Mouse (Mus musculus) MEL (cell line): ENCODE results near the gene Slc13a2. TPM values are rescaled to one million over a fixed set of nuclear protein-coding genes. Genes with fewer than 3 reads are reported as not detected.

Experiments
- DNase-seq: peaks from one replicate; pipeline ENCODE4 v3.0.0; 2011; ENCODE audit warnings: low read depth, low spot score
- H3K27ac ChIP-seq: 2 replicates; pipeline ENCODE4 v1.5.1; 2012; ENCODE audit warnings: low read depth, mild to moderate bottlenecking, control low read depth, low read length, moderate library complexity; ENCODE audit not compliant: control insufficient read depth
- H3K27me3 ChIP-seq, 2 experiments: fragments of 150-350 bp in 1 of 2; sonication (generic) in 1 of 2; 2 replicates each; pipeline ENCODE4 v1.6.1; 2012; ENCODE audit warnings: low read length in 2 of 2, mild to moderate bottlenecking in 2 of 2, improper control_type of control experiment in 1 of 2, moderate library complexity in 1 of 2; ENCODE audit not compliant: insufficient read depth in 2 of 2, control insufficient read depth in 1 of 2
- H3K36me3 ChIP-seq, 2 experiments: 2 replicates each; pipeline ENCODE4 v1.6.1; 2012 to 2014; ENCODE audit warnings: low read length in 2 of 2, improper control_type of control experiment in 1 of 2, inconsistent platforms in 1 of 2, mild to moderate bottlenecking in 1 of 2; ENCODE audit not compliant: insufficient read depth in 2 of 2, control insufficient read depth in 1 of 2
- H3K4me1 ChIP-seq, 2 experiments: fragments of 150-350 bp in 1 of 2; sonication (generic) in 1 of 2; 2 replicates each; pipeline ENCODE4 v1.6.1; 2012; ENCODE audit warnings: low read length in 2 of 2, improper control_type of control experiment in 1 of 2, mild to moderate bottlenecking in 1 of 2; ENCODE audit not compliant: insufficient read depth in 2 of 2, control insufficient read depth in 1 of 2
- H3K4me3 ChIP-seq, 2 experiments: fragments of 150-350 bp in 1 of 2; sonication (generic) in 1 of 2; 2 replicates each; pipeline ENCODE4 v1.5.1; 2012; ENCODE audit warnings: low read depth in 2 of 2, low read length in 2 of 2, mild to moderate bottlenecking in 2 of 2, moderate library complexity in 2 of 2, control low read depth in 1 of 2, improper control_type of control experiment in 1 of 2; ENCODE audit not compliant: control insufficient read depth in 1 of 2, insufficient read depth in 1 of 2
- H3K79me2 ChIP-seq: 2 replicates; pipeline ENCODE4 v1.6.1; 2012; ENCODE audit warnings: mild to moderate bottlenecking, low read length, moderate library complexity; ENCODE audit not compliant: control insufficient read depth, poor library complexity, insufficient read depth
- H3K9ac ChIP-seq: 2 replicates; pipeline ENCODE4 v1.6.1; 2012; ENCODE audit warnings: low read depth, mild to moderate bottlenecking, control low read depth, low read length, moderate library complexity; ENCODE audit not compliant: control insufficient read depth, poor library complexity, severe bottlenecking
- H3K9me3 ChIP-seq: fragments of 150-350 bp; sonication (generic); replicated peaks from 2 replicates; pipeline ENCODE4 v1.6.1; 2012; ENCODE audit warnings: mild to moderate bottlenecking, low read length, improper control_type of control experiment, moderate library complexity; ENCODE audit not compliant: insufficient read depth
- BHLHE40 ChIP-seq: IDR thresholded peaks from 2 replicates; pipeline ENCODE4 v1.6.1; 2012; ENCODE audit warnings: low read depth, mild to moderate bottlenecking, inconsistent platforms, low read length, improper control_type of control experiment, borderline replicate concordance
- CHD1 ChIP-seq: IDR thresholded peaks from 2 replicates; pipeline ENCODE4 v1.6.1; 2012; ENCODE audit warnings: low read depth, mild to moderate bottlenecking, inconsistent platforms, low read length, improper control_type of control experiment
- GATA1 ChIP-seq: IDR thresholded peaks from 2 replicates; pipeline ENCODE4 v1.6.1; 2011; ENCODE audit warnings: low read depth, low read length, improper control_type of control experiment
- KAT2A ChIP-seq: conservative IDR thresholded peaks from 2 replicates; pipeline ENCODE4 v1.6.1; 2012; ENCODE audit warnings: low read depth, low read length, improper control_type of control experiment, inconsistent platforms
- MAZ ChIP-seq: IDR thresholded peaks from 2 replicates; pipeline ENCODE4 v1.6.1; 2012; ENCODE audit warnings: low read depth, mild to moderate bottlenecking, inconsistent platforms, low read length, improper control_type of control experiment
- MEF2A ChIP-seq: IDR thresholded peaks from 2 replicates; pipeline ENCODE4 v1.6.1; 2014; ENCODE audit warnings: low read depth, mild to moderate bottlenecking, inconsistent platforms, low read length, improper control_type of control experiment; ENCODE audit not compliant: poor library complexity, insufficient replicate concordance, severe bottlenecking; ENCODE audit errors: extremely low read depth
- MXI1 ChIP-seq: IDR thresholded peaks from 2 replicates; pipeline ENCODE4 v1.6.1; 2011; ENCODE audit warnings: mild to moderate bottlenecking, low read depth, low read length, improper control_type of control experiment
- MYB ChIP-seq: IDR thresholded peaks from 2 replicates; pipeline ENCODE4 v1.6.1; 2011; ENCODE audit warnings: mild to moderate bottlenecking, low read depth, low read length, improper control_type of control experiment
- NRF1 ChIP-seq: IDR thresholded peaks from 2 replicates; pipeline ENCODE4 v1.6.1; 2014; ENCODE audit warnings: low read depth, mild to moderate bottlenecking, inconsistent platforms, low read length, improper control_type of control experiment, moderate library complexity; ENCODE audit not compliant: poor library complexity, insufficient read depth, severe bottlenecking
- RCOR1 ChIP-seq: IDR thresholded peaks from 2 replicates; pipeline ENCODE4 v1.6.1; 2012; ENCODE audit warnings: low read depth, mild to moderate bottlenecking, inconsistent platforms, low read length, improper control_type of control experiment
- SIN3A ChIP-seq: IDR thresholded peaks from 2 replicates; pipeline ENCODE4 v1.6.1; 2012; ENCODE audit warnings: low read length, improper control_type of control experiment, inconsistent platforms
- TCF12 ChIP-seq: IDR thresholded peaks from 2 replicates; pipeline ENCODE4 v1.6.1; 2014; ENCODE audit warnings: low read depth, mild to moderate bottlenecking, inconsistent platforms, low read length, improper control_type of control experiment, moderate library complexity
- USF2 ChIP-seq, 2 experiments: IDR thresholded peaks; 2 replicates each; pipeline ENCODE4 v1.6.1; 2011 to 2012; ENCODE audit warnings: improper control_type of control experiment in 2 of 2, low read length in 2 of 2, borderline replicate concordance in 1 of 2, inconsistent platforms in 1 of 2, low read depth in 1 of 2, mild to moderate bottlenecking in 1 of 2; ENCODE audit not compliant: insufficient read depth in 1 of 2
- ZC3H11A ChIP-seq: IDR thresholded peaks from 2 replicates; pipeline ENCODE4 v1.6.1; 2012; ENCODE audit warnings: low read depth, mild to moderate bottlenecking, inconsistent platforms, low read length, improper control_type of control experiment
- ZMIZ1 ChIP-seq: IDR thresholded peaks from 2 replicates; pipeline ENCODE4 v1.6.1; 2012; ENCODE audit warnings: low read depth, mild to moderate bottlenecking, inconsistent platforms, low read length, improper control_type of control experiment, moderate library complexity
- ZNF384 ChIP-seq: IDR thresholded peaks from 2 replicates; pipeline ENCODE4 v1.6.1; 2012; ENCODE audit warnings: low read depth, mild to moderate bottlenecking, inconsistent platforms, low read length, improper control_type of control experiment
- polyA plus RNA-seq, 2 experiments: library from polyadenylated mRNA; stranded (reverse) in 1 of 2; unstranded in 1 of 2; fragments of >175 nt in 1 of 2; fragments of >200 nt in 1 of 2; gene quantifications; 2 replicates each; pipeline versions ENCODE4 v1.2.1 to v1.2.4; 2012; ENCODE audit warnings: low replicate concordance in 2 of 2, low read depth in 1 of 2; ENCODE audit not compliant: insufficient read length in 2 of 2, insufficient read depth in 1 of 2, missing spikeins in 1 of 2
- total RNA-seq: library from RNA; depleted of rRNA; stranded (reverse); fragments of 300-350 nt; gene quantifications from 2 replicates; pipeline ENCODE4 v1.2.3, GENCODE M21; 2012

Slc13a2 gene
- total and polyA plus RNA-seq, 3 experiments: not detected

- H3K27ac ChIP-seq: no peak overlapping the region
- DNase-seq: no peak
- H3K27me3 ChIP-seq: peaks cover 28 to 42% of the 10 kb centered on the region in 2 experiments
These were observed 49.9 kb downstream of the Slc13a2 start for GRCm38 (mm10) chr11:78372166-78372565.

GRCm38 (mm10) chr11:78371711-78372110 is 50.3 kb downstream of the Slc13a2 start:
- H3K27me3 ChIP-seq: peaks cover 25 to 42% of the 10 kb centered on the region in 2 experiments
- no peak overlapping the region for H3K4me3 ChIP-seq
- no peak for DNase-seq
- TF ChIP-seq NRF1 (no peak), MEF2A (no peak), ZNF384 (no peak), RCOR1 (no peak), USF2 (IDR thresholded peaks at IDR 0.05; ENCODE audit: borderline replicate concordance in 1 of 2, insufficient read depth in 1 of 2, low read depth in 1 of 2, low read length in 2 of 2) (no peak), KAT2A (no peak), SIN3A (no peak), MAZ (no peak), ZC3H11A (no peak), BHLHE40 (no peak), TCF12 (no peak), ZMIZ1 (no peak)
- H3K27ac ChIP-seq: no peak overlapping the region
- no peaks in the 10 kb centered on the region for H3K9me3 ChIP-seq
- H3K9ac ChIP-seq: no peak overlapping the region
- H3K79me2 ChIP-seq: no peaks in the 10 kb centered on the region
- H3K36me3 ChIP-seq: no peaks in the 10 kb centered on the region
- no peaks in the 10 kb centered on the region for H3K4me1 ChIP-seq

More at GRCm38 (mm10) chr11:78372166-78372565, 49.9 kb downstream of the Slc13a2 start:
- Histone ChIP-seq H3K36me3 (no peaks in the 10 kb centered on the region), H3K4me1 (no peaks in the 10 kb centered on the region), H3K4me3 (no peak overlapping the region), H3K79me2 (no peaks in the 10 kb centered on the region), H3K9me3 (no peaks in the 10 kb centered on the region)
- TF ChIP-seq CHD1: no peak
- TF ChIP-seq GATA1: no peak
- TF ChIP-seq ZMIZ1: no peak
- TF ChIP-seq MXI1: no peak
- TF ChIP-seq MYB: no peak
- no peak for TF ChIP-seq MEF2A
- TF ChIP-seq, all 39 proteins: peak for 0
- H3K9ac ChIP-seq: no peak overlapping the region
